Mouse (Mus musculus) brain, embryonic 14.5 days (tissue): ENCODE results near the gene Pafah1b3.

Experiments used
- CTCF ChIP-seq: fragments of 200-500 bp; IDR thresholded peaks from 2 replicates; pipeline ENCODE4 v1.5.1; 2012; ENCODE audit warnings: inconsistent platforms, mild to moderate bottlenecking, moderate library complexity, borderline replicate concordance; ENCODE audit not compliant: insufficient read depth, insufficient read length; ENCODE audit errors: extremely low read depth
- POLR2A ChIP-seq: fragments of 200-500 bp; IDR thresholded peaks from 2 replicates; pipeline ENCODE4 v1.6.1; 2012; ENCODE audit warnings: mild to moderate bottlenecking, inconsistent platforms, borderline replicate concordance; ENCODE audit not compliant: poor library complexity, insufficient read depth, insufficient read length, severe bottlenecking; ENCODE audit errors: extremely low read depth

- TF ChIP-seq POLR2A (no peak), CTCF (no peak)
Observed at GRCm38 (mm10) chr7:25281166-25281733, 16.5 kb downstream of the Pafah1b3 start.
